Mouse (Mus musculus): Measurements from ENCODE around the gene Palmd. TPM values are rescaled to one million over a fixed set of nuclear protein-coding genes. Genes with fewer than 3 reads are reported as not detected.

Gene Palmd
- total and polyA plus RNA-seq, 2 experiments from 2014 or later: 6.7 to 10.7 TPM

GRCm38 (mm10) chr3:116905898-116906297 lies 62.9 kb downstream of the Palmd start:
- 82% methylated on average over 16 of the region's 16 CpGs for WGBS
- no peak overlapping the region for H3K27ac ChIP-seq (ENCODE audit: low read depth, low read length)
- no peaks in the 10 kb centered on the region for H3K4me1 ChIP-seq (ENCODE audit: insufficient read depth, low read length)
- H3K36me3 ChIP-seq (ENCODE audit: insufficient read depth, low read length): no peaks in the 10 kb centered on the region
- no peak overlapping the region for H3K4me3 ChIP-seq (ENCODE audit: low read depth, low read length)
- ATAC-seq (ENCODE audit: low FRiP score): no peak
- no peaks in the 10 kb centered on the region for H3K27me3 ChIP-seq (ENCODE audit: insufficient read depth, low read length)
- no peak overlapping the region for H3K4me2 ChIP-seq (ENCODE audit: low read depth, low read length, poor library complexity, severe bottlenecking)
- DNase-seq (ENCODE audit: low spot score): no peak
- H3K9ac ChIP-seq (replicated peaks; ENCODE audit: low read length, poor library complexity, severe bottlenecking): no peak overlapping the region
- H3K9me3 ChIP-seq (ENCODE audit: low read length): no peaks in the 10 kb centered on the region
- TF ChIP-seq CTCF (IDR thresholded peaks at IDR 0.05): no peak

GRCm38 (mm10) chr3:116904158-116904557 lies 64.6 kb downstream of the Palmd start:
- H3K4me1 ChIP-seq (ENCODE audit: insufficient read depth, low read length): no peaks in the 10 kb centered on the region
- ATAC-seq (ENCODE audit: low FRiP score) (peak; percentile 63; the same call in 1 of the 2 replicates), DNase-seq (ENCODE audit: low spot score) (peak; percentile 88)
- 20% methylated on average over 6 of the region's 6 CpGs for WGBS
- H3K36me3 ChIP-seq (ENCODE audit: insufficient read depth, low read length): no peaks in the 10 kb centered on the region
- H3K4me3 ChIP-seq (ENCODE audit: low read depth, low read length): no peak overlapping the region
- H3K27me3 ChIP-seq (ENCODE audit: insufficient read depth, low read length): no peaks in the 10 kb centered on the region
- no peak overlapping the region for H3K4me2 ChIP-seq (ENCODE audit: low read depth, low read length, poor library complexity, severe bottlenecking)
- H3K9me3 ChIP-seq (ENCODE audit: low read length): no peaks in the 10 kb centered on the region
- H3K9ac ChIP-seq (replicated peaks; ENCODE audit: low read length, poor library complexity, severe bottlenecking): no peak overlapping the region
- H3K27ac ChIP-seq (ENCODE audit: low read depth, low read length): no peak overlapping the region
- peak; percentile 89 for TF ChIP-seq CTCF (IDR thresholded peaks at IDR 0.05)

- Histone ChIP-seq H3K27ac (ENCODE audit: low read depth, low read length) (no peak overlapping the region), H3K9ac (replicated peaks; ENCODE audit: low read length, poor library complexity, severe bottlenecking) (no peak overlapping the region), H3K4me3 (ENCODE audit: low read depth, low read length) (no peak overlapping the region), H3K9me3 (ENCODE audit: low read length) (no peaks in the 10 kb centered on the region), H3K4me1 (ENCODE audit: insufficient read depth, low read length) (no peaks in the 10 kb centered on the region), H3K36me3 (ENCODE audit: insufficient read depth, low read length) (no peaks in the 10 kb centered on the region), H3K4me2 (ENCODE audit: low read depth, low read length, poor library complexity, severe bottlenecking) (no peak overlapping the region), H3K27me3 (ENCODE audit: insufficient read depth, low read length) (no peaks in the 10 kb centered on the region)
- ATAC-seq (ENCODE audit: low FRiP score) (no peak), DNase-seq (ENCODE audit: low spot score) (no peak)
- WGBS: 90% methylated on average over 9 of the region's 9 CpGs
- TF ChIP-seq CTCF (IDR thresholded peaks at IDR 0.05): no peak
These were observed 75.9 kb downstream of the Palmd start for GRCm38 (mm10) chr3:116892872-116893271.

GRCm38 (mm10) chr3:116892206-116892563 lies 76.6 kb downstream of the Palmd start:
- H3K9me3 ChIP-seq (ENCODE audit: low read length): no peaks in the 10 kb centered on the region
- no peak for DNase-seq (ENCODE audit: low spot score)
- WGBS: 79% methylated on average over 6 of the region's 6 CpGs
- TF ChIP-seq CTCF (IDR thresholded peaks at IDR 0.05): no peak
- no peak overlapping the region for H3K4me2 ChIP-seq (ENCODE audit: low read depth, low read length, poor library complexity, severe bottlenecking)
- no peaks in the 10 kb centered on the region for H3K27me3 ChIP-seq (ENCODE audit: insufficient read depth, low read length)
- H3K4me1 ChIP-seq (ENCODE audit: insufficient read depth, low read length): no peaks in the 10 kb centered on the region
- no peak overlapping the region for H3K9ac ChIP-seq (replicated peaks; ENCODE audit: low read length, poor library complexity, severe bottlenecking)
- H3K36me3 ChIP-seq (ENCODE audit: insufficient read depth, low read length): no peaks in the 10 kb centered on the region
- no peak overlapping the region for H3K4me3 ChIP-seq (ENCODE audit: low read depth, low read length)
- peak; percentile 36; the same call in 1 of the 2 replicates for ATAC-seq (ENCODE audit: low FRiP score)
- H3K27ac ChIP-seq (ENCODE audit: low read depth, low read length): no peak overlapping the region

- Histone ChIP-seq H3K9ac (replicated peaks; ENCODE audit: low read length, poor library complexity, severe bottlenecking) (no peak overlapping the region), H3K36me3 (ENCODE audit: insufficient read depth, low read length) (no peaks in the 10 kb centered on the region), H3K27ac (ENCODE audit: low read depth, low read length) (no peak overlapping the region), H3K4me1 (ENCODE audit: insufficient read depth, low read length) (no peaks in the 10 kb centered on the region), H3K4me3 (ENCODE audit: low read depth, low read length) (no peak overlapping the region), H3K27me3 (ENCODE audit: insufficient read depth, low read length) (no peaks in the 10 kb centered on the region), H3K9me3 (ENCODE audit: low read length) (no peaks in the 10 kb centered on the region), H3K4me2 (ENCODE audit: low read depth, low read length, poor library complexity, severe bottlenecking) (no peak overlapping the region)
- ATAC-seq (ENCODE audit: low FRiP score) (peak; percentile 52), DNase-seq (ENCODE audit: low spot score) (no peak)
- no peak for TF ChIP-seq CTCF (IDR thresholded peaks at IDR 0.05)
- WGBS: 52% methylated on average over 17 of the region's 17 CpGs
These were observed 77.2 kb downstream of the Palmd start for GRCm38 (mm10) chr3:116891436-116892205.

- H3K4me2 ChIP-seq (ENCODE audit: low read depth, low read length, poor library complexity, severe bottlenecking): no peak overlapping the region
- no peak overlapping the region for H3K4me3 ChIP-seq (ENCODE audit: low read depth, low read length)
- no peak for ATAC-seq (ENCODE audit: low FRiP score)
- TF ChIP-seq CTCF (IDR thresholded peaks at IDR 0.05): no peak
- no peak for DNase-seq (ENCODE audit: low spot score)
- no peak overlapping the region for H3K9ac ChIP-seq (replicated peaks; ENCODE audit: low read length, poor library complexity, severe bottlenecking)
- WGBS: 97% methylated on average over 4 of the region's 4 CpGs
- H3K36me3 ChIP-seq (ENCODE audit: insufficient read depth, low read length): no peaks in the 10 kb centered on the region
- H3K27me3 ChIP-seq (ENCODE audit: insufficient read depth, low read length): no peaks in the 10 kb centered on the region
- no peak overlapping the region for H3K27ac ChIP-seq (ENCODE audit: low read depth, low read length)
- H3K4me1 ChIP-seq (ENCODE audit: insufficient read depth, low read length): no peaks in the 10 kb centered on the region
- no peaks in the 10 kb centered on the region for H3K9me3 ChIP-seq (ENCODE audit: low read length)
These were observed 78.2 kb downstream of the Palmd start for GRCm38 (mm10) chr3:116890576-116890975.

Data from midbrain, postnatal 0 days (tissue).